18 mouse cellular contexts compared by ENCODE assay signal in genomic region chr6:145923594-145923993, GRCm38 (mm10). TPM values are rescaled to one million over a fixed set of nuclear protein-coding genes. Genes with fewer than 3 reads are reported as not detected.
DNase-seq lines count a peak whose midpoint lies in the region; ATAC-seq lines count a peak whose summit lies in the region.
"Had no signal": no experiment of that assay in that cellular context is flagged by ENCODE, and none has a peak within 500 bp of the region (broad histone marks: within the 10 kb centered on the region; RNA-seq: fewer than 3 reads in every experiment).

No protein-coding gene starts in this region.

- DNase-seq in limb, embryonic 10.5 days (ENCODE audit: low spot score) = no peak
- DNase-seq in right cerebral cortex, adult 18-20 months = peak; percentile 17
- DNase-seq in right cerebral cortex, postnatal 14 days = no peak
- no peak for DNase-seq in thymus, postnatal 36 days
- DNase-seq: adrenal gland, adult 2 months; adrenal gland, postnatal 10 days; adrenal gland, postnatal 25 days; cerebellum, adult 11-12 months; cerebellum, adult 2 months; cerebellum, adult 9-10 months; cerebellum, postnatal 10 days; cerebellum, postnatal 25 days; forebrain, postnatal 0 days had no signal

- H3K27me3 ChIP-seq in limb, embryonic 13.5 days = no peaks in the 10 kb centered on the region
- H3K27me3 ChIP-seq in limb, embryonic 10.5 days (ENCODE audit: low read depth, poor library complexity, severe bottlenecking) = no peaks in the 10 kb centered on the region
- H3K27me3 ChIP-seq: embryonic facial prominence, embryonic 12.5 days; forebrain, embryonic 12.5 days had no signal

- no peak overlapping the region for H3K27ac ChIP-seq in limb, embryonic 13.5 days
- H3K27ac ChIP-seq in limb, embryonic 10.5 days = no peak overlapping the region
- H3K27ac ChIP-seq: embryonic facial prominence, embryonic 10.5 days; embryonic facial prominence, embryonic 12.5 days; forebrain, embryonic 12.5 days had no signal

- no peak overlapping the region for H3K4me2 ChIP-seq in limb, embryonic 13.5 days (replicated peaks)
- H3K4me2 ChIP-seq: embryonic facial prominence, embryonic 12.5 days; forebrain, embryonic 12.5 days had no signal

- 0 out of 2 replicates have a peak overlapping the region, but pooled peaks have one; percentile 25 for H3K9ac ChIP-seq in limb, embryonic 13.5 days
- H3K9ac ChIP-seq: embryonic facial prominence, embryonic 12.5 days; forebrain, embryonic 12.5 days; forebrain, postnatal 0 days had no signal

- peaks cover 11% of the 10 kb centered on the region; the same call in 1 of the 2 replicates for H3K4me1 ChIP-seq in limb, embryonic 13.5 days
- no peaks in the 10 kb centered on the region for H3K4me1 ChIP-seq in limb, embryonic 10.5 days
- H3K4me1 ChIP-seq: embryonic facial prominence, embryonic 10.5 days; embryonic facial prominence, embryonic 12.5 days; forebrain, embryonic 12.5 days had no signal

- ATAC-seq in limb, embryonic 13.5 days (ENCODE audit: low FRiP score, low read depth) = no peak
- ATAC-seq: forebrain, embryonic 14.5 days; forebrain, postnatal 0 days had no signal

- H3K4me3 ChIP-seq in limb, embryonic 13.5 days = no peak overlapping the region
- H3K4me3 ChIP-seq in limb, embryonic 10.5 days = no peak overlapping the region
- H3K4me3 ChIP-seq: embryonic facial prominence, embryonic 10.5 days; embryonic facial prominence, embryonic 12.5 days; forebrain, embryonic 12.5 days had no signal

- H3K9me3 ChIP-seq in limb, embryonic 13.5 days = no peaks in the 10 kb centered on the region
- H3K9me3 ChIP-seq in limb, embryonic 10.5 days (replicated peaks) = no peaks in the 10 kb centered on the region
- H3K9me3 ChIP-seq: embryonic facial prominence, embryonic 10.5 days; embryonic facial prominence, embryonic 12.5 days; forebrain, embryonic 12.5 days had no signal

- 81% methylated on average over 6 of the region's 6 CpGs for WGBS in limb, embryonic 13.5 days
- 84% methylated on average over 6 of the region's 6 CpGs for WGBS in limb, embryonic 10.5 days

- H3K36me3 ChIP-seq in limb, embryonic 13.5 days = no peaks in the 10 kb centered on the region
- no peaks in the 10 kb centered on the region for H3K36me3 ChIP-seq in limb, embryonic 10.5 days
- H3K36me3 ChIP-seq: embryonic facial prominence, embryonic 10.5 days; embryonic facial prominence, embryonic 12.5 days; forebrain, embryonic 12.5 days had no signal

RNA-seq across cellular contexts. Expression of gene Sspn, which starts 7.8 kb away (rescaled TPM):
- 16.4 and 16.5 TPM in 2 replicates for polyA plus RNA-seq in limb, embryonic 13.5 days (2015; fragmentation: Nextera tagmentation; extraction: Ambion mirVana)
- polyA plus RNA-seq in limb, embryonic 10.5 days (2016; fragmentation: Nextera tagmentation; extraction: Ambion mirVana) = 1.9 and 4.6 TPM in 2 replicates

RNA-seq across cellular contexts. Expression of gene Bhlhe41, which starts 58.2 kb away (rescaled TPM):
- polyA plus RNA-seq in limb, embryonic 13.5 days (2015; fragmentation: Nextera tagmentation; extraction: Ambion mirVana) = 2.7 and 2.9 TPM in 2 replicates
- 0.23 and 0.26 TPM in 2 replicates for polyA plus RNA-seq in limb, embryonic 10.5 days (2016; fragmentation: Nextera tagmentation; extraction: Ambion mirVana)
